7 mouse cellular contexts compared by ENCODE assay signal in the genomic region with DNA sequence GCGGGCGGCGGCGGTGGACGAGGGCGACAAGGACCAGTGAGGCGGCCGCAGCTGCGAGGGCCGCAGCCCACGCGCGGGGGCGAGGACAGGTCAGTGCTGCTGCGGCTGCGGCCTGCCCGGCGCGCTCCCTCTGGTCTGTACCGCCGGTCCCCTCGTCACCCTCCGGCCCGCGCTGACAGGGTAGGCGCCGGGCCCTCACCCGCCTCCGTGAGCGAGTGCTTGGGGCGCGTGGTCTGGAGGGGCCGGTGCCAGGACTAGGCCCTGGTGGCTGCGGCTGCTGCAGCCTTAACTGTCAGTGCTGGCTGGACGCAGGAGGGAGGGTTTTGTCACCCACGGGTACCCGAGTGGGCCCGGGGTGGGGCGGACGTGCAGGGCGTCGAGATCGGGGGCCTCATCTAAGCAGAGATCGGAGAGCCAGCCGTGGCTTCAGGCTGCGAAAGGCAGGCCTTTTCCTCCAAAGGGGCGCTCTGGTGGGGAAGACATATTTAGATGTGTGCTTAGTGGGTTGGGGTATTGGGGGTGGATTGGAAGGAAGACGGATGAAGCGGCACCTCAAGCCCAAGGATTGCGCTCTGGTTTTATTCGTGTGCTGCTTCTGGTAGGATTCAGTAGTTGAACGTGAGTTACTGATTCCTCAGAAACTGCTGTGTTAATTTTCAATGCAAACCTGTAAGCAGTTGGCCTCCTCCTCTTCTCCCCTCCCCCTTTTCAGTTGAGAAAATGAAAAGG. TPM values are rescaled to one million over a fixed set of nuclear protein-coding genes. Genes with fewer than 3 reads are reported as not detected.
DNase-seq lines count a peak whose midpoint lies in the region; ATAC-seq lines count a peak whose summit lies in the region.

No protein-coding gene starts in this region.

- under 1% methylated on average over 52 of the region's 52 CpGs for WGBS in hindbrain, embryonic 13.5 days

- no peaks in the 10 kb centered on the region for H3K27me3 ChIP-seq in hindbrain, embryonic 13.5 days
- no peaks in the 10 kb centered on the region for H3K27me3 ChIP-seq in megakaryocyte, embryonic 14.5 days (replicated peaks)

- no peaks in the 10 kb centered on the region for H3K36me3 ChIP-seq in hindbrain, embryonic 13.5 days
- H3K36me3 ChIP-seq in megakaryocyte, embryonic 14.5 days (replicated peaks; ENCODE audit: low read length): no peaks in the 10 kb centered on the region

- intact Hi-C loops in left cerebral cortex, postnatal 14 days (cut with DNase I): no loop called here

- H3K27ac ChIP-seq in hindbrain, embryonic 13.5 days: peak overlapping the region; percentile 99

- peak overlapping the region; percentile 98 for H3K4me3 ChIP-seq in hindbrain, embryonic 13.5 days
- H3K4me3 ChIP-seq in megakaryocyte, embryonic 14.5 days (replicated peaks): peak overlapping the region; percentile 99

- peak; percentile 54 for ATAC-seq in hindbrain, embryonic 13.5 days (ENCODE audit: low FRiP score)

- H3K4me1 ChIP-seq in hindbrain, embryonic 13.5 days (replicated peaks): peaks cover 14% of the 10 kb centered on the region
- peaks cover 17% of the 10 kb centered on the region; the same call in 1 of the 2 replicates for H3K4me1 ChIP-seq in megakaryocyte, embryonic 14.5 days

- H3K9me3 ChIP-seq in hindbrain, embryonic 13.5 days: no peaks in the 10 kb centered on the region
- no peaks in the 10 kb centered on the region for H3K9me3 ChIP-seq in megakaryocyte, embryonic 14.5 days

- H3K4me2 ChIP-seq in hindbrain, embryonic 13.5 days: peak overlapping the region; percentile 67

- peak overlapping the region; percentile 99 for H3K9ac ChIP-seq in hindbrain, embryonic 13.5 days

- DNase-seq in T-cell, adult 2 months (ENCODE audit: low spot score): peak; percentile 49
- DNase-seq in cerebellum, adult 9-10 months: peak; percentile 70
- DNase-seq in frontal cortex, adult 2 months (ENCODE audit: extremely low spot score in 1 of 2, low spot score in 1 of 2): peak; percentile 29 to 68
- peak; percentile 62 to 65 for DNase-seq in left cerebral cortex, postnatal 14 days (ENCODE audit: low spot score in 2 of 2)
- peak; percentile 46 for DNase-seq in spleen, adult 12 weeks (ENCODE audit: low spot score)

RNA-seq across cellular contexts. Expression of gene Ube3a, which starts 0.8 kb away (rescaled TPM):
- polyA plus RNA-seq in frontal cortex, adult 2 months (2012; rRNA removed): 29.0 and 32.2 TPM in 2 replicates
- polyA plus RNA-seq in hindbrain, embryonic 13.5 days (2015; fragmentation: Nextera tagmentation; extraction: Ambion mirVana): 190 and 192 TPM in 2 replicates
- total RNA-seq in left cerebral cortex, postnatal 14 days (2021): 100 to 1,000 TPM; 118 to 132 TPM
- polyA plus RNA-seq in megakaryocyte, embryonic 14.5 days (2012; ENCODE audit: insufficient read depth, low replicate concordance): 8.7 and 34.6 TPM in 2 replicates

Comparison
In these comparisons a context has a peak if more than half of its experiments do, and no peak if none do; other contexts are left out.
1. Peak in every context shown above with its lines: DNase-seq, ATAC-seq, H3K4me3 ChIP-seq and H3K27ac ChIP-seq.